Mouse (Mus musculus) liver, embryonic 14.5 days (tissue): ENCODE measurements at regions not wholly inside any gene's neighbourhood (a gene's known extent, or its start where the extent isn't known, plus 50 kb on each side); places are given as distances from the start of the nearest gene placed in this dataset.

ENCODE experiments used
- CTCF ChIP-seq: IDR thresholded peaks from 2 replicates; pipeline ENCODE4 v1.5.1; 2016; ENCODE audit warnings: antibody characterized with exemption, low read depth, control low read depth
- EP300 ChIP-seq: IDR thresholded peaks from 2 replicates; pipeline ENCODE4 v1.6.1; 2016; ENCODE audit warnings: antibody characterized with exemption, low read depth

GRCm38 (mm10) chr3:137263907-137264306 is 77.0 kb upstream of the Emcn start:
- TF ChIP-seq CTCF (no peak), EP300 (no peak)
